Mouse (Mus musculus) heart, postnatal 0 days (tissue): ENCODE results near the gene Kif22.

Experiments used
- CTCF ChIP-seq: IDR thresholded peaks from 2 replicates; pipeline ENCODE4 v1.5.1; 2016; ENCODE audit warnings: antibody characterized with exemption, control low read depth, low read depth
- EP300 ChIP-seq: IDR thresholded peaks from 2 replicates; pipeline ENCODE4 v1.6.1; 2016; ENCODE audit warnings: antibody characterized with exemption, low read depth

DNA sequence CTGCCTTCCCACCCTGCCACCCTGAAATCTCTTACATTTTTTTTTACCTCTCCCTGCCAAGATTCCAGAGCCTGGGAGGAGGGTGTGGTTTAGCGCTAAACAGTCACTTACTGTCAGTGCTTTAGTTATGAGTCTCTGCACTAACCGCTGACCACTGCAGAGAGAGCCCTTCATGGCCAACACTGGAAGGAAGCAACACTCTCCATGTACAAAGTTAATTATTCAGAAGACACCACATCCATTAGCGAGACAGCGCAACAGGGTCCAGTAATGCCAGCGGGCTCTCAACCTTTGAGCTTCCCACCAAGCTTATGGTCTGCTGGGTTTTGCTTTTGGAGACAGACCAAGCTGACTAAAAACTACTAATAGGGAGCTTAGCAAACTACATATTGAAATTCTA lies 33.9 kb upstream of the Kif22 start:
- TF ChIP-seq CTCF (no peak), EP300 (no peak)
